Mouse (Mus musculus) stomach, postnatal 0 days (tissue): Measurements from ENCODE around the gene Trak1.

Experiments
- CTCF ChIP-seq: IDR thresholded peaks from 2 replicates; pipeline ENCODE4 v1.5.1; 2016; ENCODE audit warnings: antibody characterized with exemption, low read depth, mild to moderate bottlenecking, moderate library complexity
- EP300 ChIP-seq: optimal IDR thresholded peaks from 2 replicates; pipeline ENCODE3; 2016; ENCODE audit warnings: antibody characterized with exemption

DNA sequence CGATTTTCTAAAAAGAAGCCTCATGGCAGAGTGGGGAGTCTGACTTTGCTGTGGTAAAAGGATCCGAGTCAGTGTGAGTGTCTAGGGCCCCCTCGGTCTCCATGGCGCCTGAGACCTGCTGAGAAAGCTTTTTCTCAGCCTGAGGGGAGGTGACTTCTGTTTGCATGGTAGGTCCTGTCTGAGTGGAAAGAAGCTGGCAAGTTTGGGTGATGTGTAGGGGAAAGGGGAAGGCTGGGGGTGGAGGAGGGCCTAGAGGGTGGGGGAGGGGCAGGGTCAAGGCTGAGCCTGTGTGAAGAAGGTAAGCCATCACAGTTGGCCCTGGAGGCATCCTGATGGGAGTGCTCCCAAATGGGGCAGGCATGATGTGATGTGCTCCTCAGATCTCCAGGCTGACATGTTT, 12.0 kb downstream of the Trak1 start:
- no peak for TF ChIP-seq CTCF
- TF ChIP-seq EP300 = no peak
